Mouse (Mus musculus) C2C12 (cell line): ENCODE results near the gene Slc17a5.

Experiments
- CTCF ChIP-seq: IDR thresholded peaks from one replicate; pipeline ENCODE4 v1.5.1; 2011; ENCODE audit not compliant: control insufficient read depth, insufficient read depth, insufficient read length
- MYOD1 ChIP-seq: IDR thresholded peaks from one replicate; pipeline ENCODE4 v1.6.1; 2011; ENCODE audit warnings: low read depth; ENCODE audit not compliant: control insufficient read depth, insufficient read length

DNA sequence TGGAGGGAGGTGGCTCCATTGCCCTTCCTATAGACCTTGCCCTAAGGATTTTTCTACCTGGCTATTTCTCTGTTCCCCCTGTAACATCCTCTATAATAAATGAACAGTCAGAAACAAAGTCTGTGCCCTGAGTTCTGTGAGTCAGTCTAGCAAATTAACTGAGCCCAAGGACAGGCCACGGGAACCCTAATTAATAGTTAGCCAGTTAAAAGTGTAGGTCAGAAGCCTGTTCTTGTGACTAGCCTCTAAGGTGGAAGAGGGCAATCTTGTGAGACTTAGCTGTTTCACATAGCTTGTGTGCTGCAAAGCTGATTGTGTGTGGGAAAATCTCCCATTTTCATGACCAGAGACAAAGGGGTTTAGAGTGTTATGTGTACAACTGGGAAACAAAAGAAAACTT, 30.8 kb downstream of the Slc17a5 start:
- TF ChIP-seq CTCF (no peak), MYOD1 (no peak)
